Mouse (Mus musculus) limb, embryonic 10.5 days (tissue): ENCODE data around the gene Nvl. TPM values are rescaled to one million over a fixed set of nuclear protein-coding genes. Genes with fewer than 3 reads are reported as not detected.

Experiments used
- DNase-seq: peaks from one replicate; pipeline ENCODE4 v3.0.0-alpha.2; 2017; ENCODE audit warnings: low spot score
- H3K27ac ChIP-seq: fragments of 300-500 bp; sonication (generic); 2 replicates; pipeline ENCODE4 v1.5.1; 2016; ENCODE audit warnings: mild to moderate bottlenecking
- H3K27me3 ChIP-seq: fragments of 300-500 bp; sonication (generic); 2 replicates; pipeline ENCODE4 v1.6.1; 2016; ENCODE audit warnings: low read depth, mild to moderate bottlenecking; ENCODE audit not compliant: poor library complexity, severe bottlenecking
- H3K36me3 ChIP-seq: fragments of 300-500 bp; sonication (generic); 2 replicates; pipeline ENCODE4 v1.6.1; 2016; ENCODE audit warnings: mild to moderate bottlenecking, moderate library complexity
- H3K4me1 ChIP-seq: fragments of 300-500 bp; sonication (generic); 2 replicates; pipeline ENCODE4 v1.6.1; 2016
- H3K4me3 ChIP-seq: fragments of 300-500 bp; sonication (generic); 2 replicates; pipeline ENCODE4 v1.5.1; 2016; ENCODE audit warnings: mild to moderate bottlenecking, moderate library complexity
- H3K9me3 ChIP-seq: fragments of 300-500 bp; sonication (generic); replicated peaks from 2 replicates; pipeline ENCODE4 v1.6.1; 2016; ENCODE audit warnings: mild to moderate bottlenecking
- WGBS: fragments of 180-500 bp; shearing (Covaris S2); methylation state at CpG from one replicate; pipeline ENCODE4 v1.1.7; 2016; 5-methylcytosine and 5-hydroxymethylcytosine counted together
- polyA plus RNA-seq: library from polyadenylated mRNA; unstranded; fragments of >200 nt; fragmentation: Nextera tagmentation; extraction: Ambion mirVana; gene quantifications from 2 replicates; pipeline ENCODE4 v1.2.1, GENCODE M21; 2016

Gene Nvl
- 44.7 and 49.2 TPM in 2 replicates for polyA plus RNA-seq

DNA sequence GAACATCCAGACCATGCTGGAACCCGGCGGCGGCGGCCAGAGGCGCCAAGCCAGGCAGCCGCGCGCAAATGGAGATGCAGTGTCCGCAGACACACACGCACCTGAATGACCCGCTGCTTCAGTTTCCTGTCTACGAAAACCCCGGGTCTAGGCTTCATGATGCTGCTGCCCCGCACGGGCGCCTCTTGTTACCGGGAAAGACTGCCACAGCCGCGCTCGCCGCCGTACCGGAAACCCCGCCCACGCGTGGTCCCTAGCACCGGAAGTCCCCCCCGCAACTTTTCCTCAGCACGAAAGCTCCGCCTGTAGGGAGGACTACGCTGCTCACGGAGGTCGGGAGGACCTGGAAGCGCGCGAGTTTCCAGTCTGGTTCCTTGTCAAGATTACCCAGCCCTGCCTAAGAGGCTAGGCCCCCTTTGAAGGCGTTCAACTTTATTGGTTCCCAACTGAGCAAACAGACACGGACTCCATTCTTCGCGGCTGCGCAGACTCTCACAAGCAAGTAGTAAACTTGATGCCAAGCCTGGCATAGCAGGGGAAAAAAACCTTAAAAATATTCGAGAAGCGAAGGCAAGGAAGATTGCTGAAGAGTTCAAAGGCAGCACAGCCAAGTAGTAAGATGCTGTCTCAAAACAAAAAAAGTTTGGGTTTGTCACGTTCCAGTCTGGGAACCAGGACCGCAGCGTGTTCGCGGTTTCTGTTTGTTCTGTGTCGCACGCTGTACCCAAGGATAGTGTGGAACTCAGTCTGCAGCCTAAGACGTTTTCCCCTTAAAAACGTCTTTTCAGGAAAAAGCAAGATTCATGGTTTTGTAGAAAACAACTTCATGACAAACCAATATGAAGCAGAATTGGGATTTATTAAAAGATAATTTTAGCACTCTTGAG is at the start of gene Nvl, which contains the start of gene Cnih4:
Nvl (minus strand) TSS at position 255 of the 887 bp plus-strand sequence.
Cnih4 (plus strand) TSS at position 744 of the 887 bp plus-strand sequence.
- peaks cover 34% of the 10 kb centered on the region for H3K36me3 ChIP-seq
- WGBS = under 1% methylated on average over 52 of the region's 52 CpGs

DNA sequence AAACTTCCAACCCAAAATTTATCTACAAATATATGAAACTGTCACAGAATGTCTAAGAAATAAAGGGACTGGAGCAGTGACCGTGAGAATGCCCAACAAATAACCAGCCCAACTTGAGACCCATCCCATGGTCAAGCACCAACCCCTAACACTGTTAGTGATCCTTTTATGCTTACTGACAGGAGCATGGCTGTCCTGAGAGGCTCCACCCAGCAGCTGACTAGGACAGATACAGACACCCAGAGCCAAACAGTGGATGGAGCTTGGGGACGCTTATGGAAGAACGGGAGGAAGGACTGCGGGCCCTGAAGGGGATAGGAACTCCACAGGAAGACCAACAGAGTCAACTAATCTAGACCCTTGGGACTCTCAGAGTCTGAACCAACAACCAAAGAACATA is 44.9 kb upstream of the Nvl start:
- Histone ChIP-seq H3K4me1 (no peaks in the 10 kb centered on the region), H3K27me3 (no peaks in the 10 kb centered on the region), H3K36me3 (peaks cover 99% of the 10 kb centered on the region), H3K9me3 (no peaks in the 10 kb centered on the region), H3K27ac (no peak overlapping the region), H3K4me3 (no peak overlapping the region)
- no peak for DNase-seq
- 92% methylated on average over 4 of the region's 4 CpGs for WGBS

More for the DNA sequence above, at the start of gene Nvl, which contains the start of gene Cnih4:
- DNase-seq = peak; percentile 98
- peaks cover 26% of the 10 kb centered on the region for H3K4me1 ChIP-seq
- H3K27me3 ChIP-seq = no peaks in the 10 kb centered on the region
- H3K9me3 ChIP-seq = no peaks in the 10 kb centered on the region
- peak within 1 kb of the TSS; percentile 89 for H3K27ac ChIP-seq
- H3K4me3 ChIP-seq = peak within 1 kb of the TSS; percentile 87

DNA sequence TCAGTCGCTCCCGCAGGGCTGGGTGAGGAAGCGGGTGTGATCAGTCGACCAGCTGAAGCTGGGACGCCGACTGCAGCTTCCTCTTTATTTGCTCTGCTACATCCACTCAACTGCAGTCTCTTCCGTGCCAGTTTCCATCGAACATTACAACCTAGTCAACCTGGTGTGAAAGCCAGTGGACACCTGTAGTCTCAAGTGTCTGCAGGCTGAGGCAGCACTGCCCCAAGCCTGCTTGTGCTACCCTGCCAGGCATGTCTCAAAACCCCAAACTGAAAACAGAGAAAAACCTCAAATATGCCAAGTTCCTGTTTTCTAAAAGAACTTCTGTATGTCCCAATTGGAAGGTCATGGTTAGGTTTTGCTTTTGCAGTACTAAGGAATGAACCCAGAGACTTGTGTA is 26.2 kb upstream of the Nvl start:
- Histone ChIP-seq H3K4me3 (no peak overlapping the region), H3K27ac (no peak overlapping the region), H3K9me3 (no peaks in the 10 kb centered on the region), H3K27me3 (no peaks in the 10 kb centered on the region), H3K36me3 (peaks cover 83% of the 10 kb centered on the region), H3K4me1 (no peaks in the 10 kb centered on the region)
- DNase-seq = no peak
- 83% methylated on average over 8 of the region's 8 CpGs for WGBS

DNA sequence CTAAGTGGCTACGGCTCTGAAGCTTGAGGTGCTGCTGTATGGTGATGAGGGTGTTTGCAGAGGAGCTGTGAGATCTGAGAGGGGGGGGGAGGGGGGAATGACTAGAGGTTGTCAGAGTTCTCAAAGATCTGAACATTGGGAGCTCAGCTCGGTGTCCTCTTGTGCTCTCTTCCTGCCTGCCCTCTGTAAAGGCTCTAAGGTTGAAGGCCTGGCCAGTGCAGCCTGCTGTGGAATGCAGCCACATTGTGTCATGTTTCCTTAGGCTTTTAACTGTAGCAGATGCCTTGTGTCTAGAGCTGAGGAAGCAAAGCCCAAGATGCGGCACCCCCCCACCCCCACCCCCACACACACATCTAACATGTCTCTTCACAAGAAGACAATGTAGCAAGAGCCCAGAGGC is 24.4 kb upstream of the Nvl start:
- Histone ChIP-seq H3K9me3 (no peaks in the 10 kb centered on the region), H3K4me3 (no peak overlapping the region), H3K36me3 (peaks cover 85% of the 10 kb centered on the region), H3K4me1 (no peaks in the 10 kb centered on the region), H3K27me3 (no peaks in the 10 kb centered on the region), H3K27ac (no peak overlapping the region)
- WGBS = 73% methylated on average over 3 of the region's 3 CpGs
- no peak for DNase-seq

DNA sequence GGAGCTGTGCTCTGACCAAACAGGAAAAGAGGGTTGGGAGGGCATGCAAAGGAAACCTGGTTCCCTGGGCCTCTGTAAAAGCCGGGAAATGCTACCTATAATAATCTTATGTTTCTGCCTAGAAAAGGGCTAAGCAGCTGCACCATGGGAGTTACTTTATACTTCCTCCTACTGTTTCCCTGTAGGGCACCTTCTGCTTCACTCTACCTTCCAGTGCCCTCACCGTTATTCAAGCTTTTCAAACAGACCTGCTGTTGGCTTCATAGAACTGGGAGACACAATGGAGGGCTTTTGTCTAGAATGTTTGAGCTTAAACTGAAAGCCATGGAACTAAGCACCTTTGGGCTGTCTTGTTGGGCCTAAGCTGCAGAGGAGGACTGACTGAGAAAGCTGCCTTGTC is 23.8 kb upstream of the Nvl start:
- no peak for DNase-seq
- H3K4me3 ChIP-seq = no peak overlapping the region
- H3K9me3 ChIP-seq = no peaks in the 10 kb centered on the region
- peaks cover 89% of the 10 kb centered on the region for H3K36me3 ChIP-seq
- no peak overlapping the region for H3K27ac ChIP-seq
- H3K27me3 ChIP-seq = no peaks in the 10 kb centered on the region
- H3K4me1 ChIP-seq = no peaks in the 10 kb centered on the region
- WGBS = 90% methylated on average over 2 of the region's 2 CpGs

DNA sequence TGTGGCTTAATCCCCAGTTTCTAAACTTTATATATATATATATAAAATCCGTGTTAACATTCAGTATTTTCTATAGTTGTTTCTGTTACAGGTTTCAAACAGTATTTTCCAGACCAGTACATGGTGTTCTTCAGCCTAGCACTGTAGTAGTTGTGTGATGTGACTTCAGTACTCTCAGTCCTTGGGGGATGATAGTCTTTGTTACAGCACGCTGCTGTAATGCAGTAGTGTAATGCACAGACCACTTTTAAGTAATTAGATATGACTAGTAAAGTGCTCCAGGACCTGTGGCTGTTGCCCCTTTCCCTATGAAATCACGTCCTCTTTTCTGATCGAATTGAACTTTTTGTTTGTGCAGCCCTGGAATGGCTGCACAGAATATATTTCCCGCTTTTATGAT is 7.5 kb upstream of the Nvl start:
- WGBS = 51% methylated on average over 5 of the region's 5 CpGs
- H3K9me3 ChIP-seq = no peaks in the 10 kb centered on the region
- DNase-seq = no peak
- H3K4me3 ChIP-seq = peak overlapping the region; percentile 95
- peaks cover 34% of the 10 kb centered on the region for H3K36me3 ChIP-seq
- H3K27me3 ChIP-seq = no peaks in the 10 kb centered on the region
- H3K27ac ChIP-seq = peak overlapping the region; percentile 95
- peaks cover 14% of the 10 kb centered on the region for H3K4me1 ChIP-seq

DNA sequence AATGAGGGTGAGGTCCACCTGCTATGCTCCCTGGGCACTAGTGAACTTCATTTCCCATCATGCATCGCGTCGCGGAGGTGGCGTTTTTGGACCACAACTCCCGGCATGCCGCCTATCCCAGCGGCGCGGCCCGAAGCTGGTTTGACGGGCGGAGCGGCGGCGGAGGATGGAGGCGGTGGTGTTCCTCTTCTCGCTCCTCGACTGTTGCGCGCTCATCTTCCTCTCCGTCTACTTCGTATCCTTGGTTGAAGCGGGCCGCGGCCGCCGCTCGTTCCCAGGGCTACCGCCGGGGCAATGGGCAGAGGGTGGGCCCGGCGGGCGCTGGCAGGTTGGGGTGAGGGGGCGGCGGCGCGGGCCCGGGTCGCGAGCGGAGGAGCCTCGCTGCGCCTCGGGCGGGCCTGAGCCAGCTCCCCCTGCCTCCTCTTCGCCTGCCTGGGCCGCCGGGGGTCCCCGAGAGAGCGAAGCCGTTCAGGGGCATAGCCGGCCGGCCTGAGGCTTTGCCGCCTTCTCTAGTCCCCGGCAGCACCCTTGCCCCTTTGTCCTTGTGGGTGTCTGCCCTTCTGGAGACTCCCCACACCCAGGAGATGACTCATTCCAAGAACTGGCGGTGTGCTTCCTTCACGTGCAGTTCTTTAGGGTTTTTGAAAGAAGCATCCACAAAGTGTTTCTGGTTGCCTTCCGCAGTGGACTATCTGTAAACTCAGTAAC is 7.0 kb upstream of the Nvl start:
- Histone ChIP-seq H3K27ac (peak overlapping the region; percentile 95), H3K36me3 (peaks cover 28% of the 10 kb centered on the region), H3K9me3 (no peaks in the 10 kb centered on the region), H3K4me1 (peaks cover 15% of the 10 kb centered on the region), H3K4me3 (peak overlapping the region; percentile 95), H3K27me3 (no peaks in the 10 kb centered on the region)
- WGBS = under 1% methylated on average over 59 of the region's 59 CpGs
- DNase-seq = peak; percentile 93

DNA sequence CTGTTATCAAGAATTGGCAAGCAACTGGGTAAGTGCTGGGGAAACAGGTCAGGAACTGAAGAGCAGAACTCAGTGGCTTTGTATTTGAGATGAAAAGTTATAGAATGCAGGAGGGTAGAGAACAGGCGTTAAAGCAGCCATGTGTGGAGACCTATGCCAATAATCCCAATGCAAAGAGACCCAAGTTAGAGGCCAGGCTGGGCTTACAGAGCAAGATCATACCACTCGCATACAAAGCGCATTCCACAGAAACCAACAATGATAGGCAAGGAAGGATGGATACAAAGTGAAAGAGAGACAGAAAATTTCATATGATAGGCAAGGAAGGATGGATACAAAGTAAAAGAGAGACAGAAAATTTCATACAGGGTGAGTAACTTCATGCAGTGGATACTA is 6.4 kb upstream of the Nvl start:
- no peak for DNase-seq
- H3K9me3 ChIP-seq = no peaks in the 10 kb centered on the region
- H3K4me3 ChIP-seq = peak overlapping the region; percentile 95
- 77% methylated on average over 3 of the region's 3 CpGs for WGBS
- H3K36me3 ChIP-seq = peaks cover 23% of the 10 kb centered on the region
- peak overlapping the region; percentile 95; the same call in 1 of the 2 replicates for H3K27ac ChIP-seq
- H3K4me1 ChIP-seq = peaks cover 20% of the 10 kb centered on the region
- H3K27me3 ChIP-seq = no peaks in the 10 kb centered on the region

DNA sequence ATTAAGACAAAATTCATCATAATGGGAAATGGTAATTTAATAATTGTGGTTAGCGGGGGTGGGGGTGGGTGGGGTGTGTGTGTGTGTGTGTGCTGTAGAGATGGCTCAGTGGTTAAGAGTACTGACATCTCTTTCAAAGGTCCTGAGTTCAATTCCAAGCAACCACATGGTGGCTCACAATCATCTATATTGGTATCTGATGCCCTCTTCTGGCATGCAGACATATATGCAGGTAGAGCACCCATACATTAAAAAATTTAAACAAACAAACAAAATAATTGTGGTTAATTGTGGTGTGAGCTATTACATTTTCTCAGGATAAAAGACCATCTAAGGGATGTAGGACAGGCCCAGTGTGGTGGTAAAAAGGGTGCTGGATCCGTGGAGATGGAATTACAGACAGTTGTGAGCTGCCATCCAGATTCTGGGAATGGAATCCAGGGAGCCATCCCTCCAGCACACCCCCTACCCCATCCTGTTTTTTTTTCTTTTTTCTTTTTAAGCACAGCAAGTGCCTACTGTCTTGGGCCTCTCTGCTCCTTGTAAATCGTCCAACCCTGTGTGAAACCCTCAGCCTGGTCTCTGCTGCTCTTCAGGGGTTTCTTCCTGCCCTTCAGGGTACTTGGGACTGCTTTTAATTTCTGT is 5.5 kb upstream of the Nvl start:
- WGBS = 77% methylated on average over 3 of the region's 3 CpGs
- Histone ChIP-seq H3K36me3 (peaks cover 13% of the 10 kb centered on the region), H3K27ac (no peak overlapping the region), H3K4me1 (peaks cover 27% of the 10 kb centered on the region), H3K9me3 (no peaks in the 10 kb centered on the region), H3K4me3 (no peak overlapping the region), H3K27me3 (no peaks in the 10 kb centered on the region)
- DNase-seq = no peak

DNA sequence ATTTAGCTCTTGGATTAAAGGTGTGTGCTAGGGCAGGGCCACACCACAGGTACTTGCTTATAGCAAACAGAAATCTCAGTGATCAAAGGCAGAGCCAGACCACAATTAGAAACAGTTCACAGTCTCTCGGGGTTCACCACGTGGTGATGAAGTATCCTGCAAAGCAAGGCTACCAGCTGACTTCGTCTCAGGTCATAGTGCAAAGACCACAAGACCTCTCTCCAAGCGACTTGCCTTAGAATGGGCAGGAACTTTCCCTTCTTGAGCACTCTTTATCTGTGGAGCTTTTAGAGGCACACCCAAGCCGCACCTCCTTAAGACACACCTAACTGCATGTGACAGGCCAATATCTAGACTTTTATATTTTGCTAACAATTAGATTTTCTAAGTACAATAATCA is 4.5 kb upstream of the Nvl start:
- Histone ChIP-seq H3K27ac (no peak overlapping the region), H3K4me1 (peaks cover 27% of the 10 kb centered on the region), H3K36me3 (peaks cover 4% of the 10 kb centered on the region; the same call in 1 of the 2 replicates), H3K27me3 (no peaks in the 10 kb centered on the region), H3K4me3 (no peak overlapping the region), H3K9me3 (no peaks in the 10 kb centered on the region)
- WGBS = 68% methylated on average over 5 of the region's 5 CpGs
- no peak for DNase-seq

DNA sequence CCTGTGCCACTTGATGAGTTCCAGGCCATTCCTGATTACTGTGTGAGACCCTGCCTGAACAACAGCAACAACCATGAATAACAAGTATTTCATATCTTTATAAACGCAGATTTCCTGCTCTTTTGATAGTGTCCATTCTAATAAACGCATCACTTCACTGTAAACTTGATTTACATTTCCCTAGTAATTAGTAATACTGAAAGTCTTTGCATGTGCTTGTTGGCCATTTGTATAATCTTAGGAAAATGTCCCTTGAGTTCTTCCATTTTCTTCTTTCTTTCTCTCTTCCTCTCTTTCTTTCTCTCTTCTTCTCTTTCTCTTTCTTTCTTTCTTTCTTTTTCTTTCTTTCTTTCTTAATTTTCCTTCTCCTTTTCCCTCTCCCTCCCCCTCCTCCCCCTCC is 2.2 kb upstream of the Nvl start:
- Histone ChIP-seq H3K27ac (no peak overlapping the region), H3K4me3 (no peak overlapping the region), H3K27me3 (no peaks in the 10 kb centered on the region), H3K4me1 (peaks cover 26% of the 10 kb centered on the region), H3K9me3 (no peaks in the 10 kb centered on the region), H3K36me3 (peaks cover 14% of the 10 kb centered on the region)
- WGBS = 93% methylated on average over 2 of the region's 2 CpGs
- no peak for DNase-seq

DNA sequence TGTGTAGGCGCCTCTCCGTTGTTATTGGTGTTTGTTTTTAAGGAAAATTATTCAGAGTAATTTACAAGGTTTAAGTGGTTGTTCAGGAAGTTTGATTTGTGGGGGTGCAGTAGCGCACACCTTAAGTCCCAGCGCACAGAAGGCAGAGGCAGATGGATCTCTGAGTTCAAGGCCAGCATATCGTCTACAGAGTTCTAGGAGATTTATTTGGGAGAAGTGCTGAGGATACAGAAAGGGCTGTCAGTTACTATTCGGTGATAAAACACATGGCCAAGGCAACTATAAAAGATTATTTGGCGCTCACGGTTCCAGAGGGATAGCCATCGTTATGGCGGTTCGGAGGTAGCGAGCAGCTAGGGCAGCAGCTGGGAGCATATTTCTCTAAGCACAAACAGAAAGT is 962 bp upstream of the Nvl start:
- Histone ChIP-seq H3K36me3 (peaks cover 27% of the 10 kb centered on the region), H3K4me1 (peaks cover 26% of the 10 kb centered on the region), H3K9me3 (no peaks in the 10 kb centered on the region), H3K27ac (peak overlapping the region; percentile 89), H3K4me3 (peak overlapping the region; percentile 87), H3K27me3 (no peaks in the 10 kb centered on the region)
- no peak for DNase-seq
- WGBS = 16% methylated on average over 12 of the region's 12 CpGs

DNA sequence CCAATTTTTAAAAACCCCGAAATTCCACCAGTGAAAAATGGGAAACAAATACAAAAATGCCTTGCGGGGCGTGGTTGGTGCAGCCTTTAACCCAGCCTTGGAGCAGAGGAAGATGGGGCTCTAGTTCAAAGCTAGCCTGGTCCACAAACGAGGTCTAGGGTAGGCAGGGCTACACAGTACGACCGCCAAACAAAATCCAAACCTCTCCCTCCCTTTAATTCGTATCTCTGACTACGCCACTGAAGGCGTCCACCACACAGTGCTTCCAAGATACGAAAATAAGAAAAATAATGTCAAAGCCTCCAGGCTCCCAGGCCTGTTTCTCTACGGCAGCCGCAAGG is 425 bp downstream of the Nvl start:
- DNase-seq = no peak
- no peaks in the 10 kb centered on the region for H3K27me3 ChIP-seq
- H3K4me1 ChIP-seq = peaks cover 26% of the 10 kb centered on the region
- H3K36me3 ChIP-seq = peaks cover 40% of the 10 kb centered on the region
- H3K4me3 ChIP-seq = peak overlapping the region; percentile 87
- H3K9me3 ChIP-seq = no peaks in the 10 kb centered on the region
- WGBS = 1% methylated on average over 12 of the region's 12 CpGs
- peak overlapping the region; percentile 89 for H3K27ac ChIP-seq
